Mouse (Mus musculus): Measurements from ENCODE around the gene Plxnb1. TPM values are rescaled to one million over a fixed set of nuclear protein-coding genes. Genes with fewer than 3 reads are reported as not detected.

Plxnb1 gene
- 24.9 and 36.8 TPM in 2 replicates for polyA plus RNA-seq (2016; fragmentation: Nextera tagmentation; extraction: Ambion mirVana)

GRCm38 (mm10) chr9:109095137-109095982 is at the start of gene Plxnb1:
Gene Plxnb1, plus strand, starts transcription at chr9:109095389.
- Histone ChIP-seq H3K27me3 (ENCODE audit: low read depth, poor library complexity, severe bottlenecking) (peaks cover 14% of the 10 kb centered on the region), H3K4me3 (peak within 1 kb of the TSS; percentile 85), H3K27ac (replicated peaks) (peak within 1 kb of the TSS; percentile 100), H3K36me3 (peaks cover 44% of the 10 kb centered on the region), H3K9me3 (replicated peaks) (no peaks in the 10 kb centered on the region), H3K4me1 (peaks cover 81% of the 10 kb centered on the region)
- under 1% methylated on average over 91 of the region's 102 CpGs for WGBS
- DNase-seq (ENCODE audit: low spot score): peak; percentile 88

DNA sequence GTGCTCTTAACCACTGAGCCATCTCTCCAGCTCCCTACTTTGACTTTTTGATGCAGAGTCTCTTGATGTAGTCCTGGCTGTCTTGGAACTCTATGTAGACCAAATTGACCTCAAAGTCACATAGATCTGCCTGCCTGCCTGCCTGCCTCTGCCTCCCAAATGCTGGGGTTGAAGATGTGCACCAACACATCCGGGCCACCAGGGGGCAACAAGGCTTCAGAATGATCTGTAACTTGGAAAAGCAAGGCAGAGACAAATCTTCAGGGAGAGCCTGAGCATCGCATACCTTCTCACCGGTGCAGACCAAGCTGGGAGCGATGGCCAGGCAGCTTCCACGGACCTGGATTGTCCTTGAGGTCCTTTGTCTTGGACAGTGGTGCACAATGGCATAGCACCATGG is 48.9 kb upstream of the Plxnb1 start:
- Histone ChIP-seq H3K4me3 (no peak overlapping the region), H3K27ac (replicated peaks) (no peak overlapping the region), H3K9me3 (replicated peaks) (no peaks in the 10 kb centered on the region), H3K4me1 (no peaks in the 10 kb centered on the region), H3K36me3 (no peaks in the 10 kb centered on the region), H3K27me3 (ENCODE audit: low read depth, poor library complexity, severe bottlenecking) (no peaks in the 10 kb centered on the region)
- DNase-seq (ENCODE audit: low spot score): peak; percentile 42
- 44% methylated on average over 5 of the region's 5 CpGs for WGBS

DNA sequence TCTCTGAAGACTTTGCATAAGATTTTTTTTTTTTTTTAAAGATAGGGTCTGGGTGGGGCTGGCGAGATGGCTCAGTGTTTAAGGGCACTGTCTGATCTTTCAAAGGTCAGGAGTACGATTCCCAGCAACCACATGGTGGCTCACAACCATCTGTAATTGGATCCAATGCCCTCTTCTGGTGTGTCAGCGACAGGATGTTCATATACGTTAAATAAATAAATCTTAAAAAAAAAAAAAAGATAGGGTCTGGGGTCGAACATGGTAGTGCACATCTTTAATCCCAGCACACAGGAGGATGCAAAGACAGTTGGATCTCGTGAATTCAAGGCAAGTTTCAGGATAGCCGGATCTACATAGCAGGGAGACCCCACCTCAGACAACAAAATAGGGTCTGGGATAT is 45.9 kb upstream of the Plxnb1 start:
- Histone ChIP-seq H3K27me3 (ENCODE audit: low read depth, poor library complexity, severe bottlenecking) (no peaks in the 10 kb centered on the region), H3K4me1 (peaks cover 1% of the 10 kb centered on the region), H3K4me3 (no peak overlapping the region), H3K36me3 (no peaks in the 10 kb centered on the region), H3K27ac (replicated peaks) (no peak overlapping the region), H3K9me3 (replicated peaks) (no peaks in the 10 kb centered on the region)
- 87% methylated on average over 7 of the region's 7 CpGs for WGBS
- DNase-seq (ENCODE audit: low spot score): no peak

DNA sequence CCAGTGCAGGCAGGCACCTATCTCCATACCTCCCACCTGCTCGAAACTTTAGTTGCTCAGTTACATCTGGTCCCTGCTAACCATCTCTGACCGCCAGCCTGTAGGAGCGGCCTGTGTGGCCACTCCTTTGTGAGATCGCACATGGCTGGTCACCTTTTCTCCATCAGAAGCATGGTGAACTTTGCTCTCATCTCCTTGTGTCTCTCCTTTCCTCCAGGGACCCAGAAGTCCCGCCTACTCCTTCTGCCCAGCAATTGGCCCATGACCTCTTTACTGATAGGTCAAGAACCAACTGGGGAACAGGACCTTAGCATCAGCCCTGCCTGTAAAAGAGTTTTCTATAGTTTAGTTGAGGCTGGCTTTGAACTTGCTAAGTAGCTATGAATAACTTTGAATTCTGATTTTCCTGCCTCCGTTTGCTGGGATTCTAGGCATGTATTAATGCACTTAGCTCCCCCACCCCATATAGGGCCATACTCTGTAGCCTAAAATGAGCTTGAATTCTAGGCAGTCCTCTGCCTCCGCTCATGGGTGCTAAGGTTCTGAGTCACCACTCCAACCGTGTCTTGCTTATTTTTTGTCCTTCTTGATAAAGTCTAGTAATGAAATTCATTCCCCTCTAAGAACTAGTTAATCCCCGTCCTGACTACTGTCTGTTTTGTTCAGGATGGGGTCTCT is 45.1 kb upstream of the Plxnb1 start:
- no peaks in the 10 kb centered on the region for H3K36me3 ChIP-seq
- WGBS: 90% methylated on average over 9 of the region's 9 CpGs
- H3K4me3 ChIP-seq: no peak overlapping the region
- peaks cover 9% of the 10 kb centered on the region for H3K4me1 ChIP-seq
- DNase-seq (ENCODE audit: low spot score): no peak
- H3K27me3 ChIP-seq (ENCODE audit: low read depth, poor library complexity, severe bottlenecking): no peaks in the 10 kb centered on the region
- H3K27ac ChIP-seq (replicated peaks): no peak overlapping the region
- no peaks in the 10 kb centered on the region for H3K9me3 ChIP-seq (replicated peaks)

DNA sequence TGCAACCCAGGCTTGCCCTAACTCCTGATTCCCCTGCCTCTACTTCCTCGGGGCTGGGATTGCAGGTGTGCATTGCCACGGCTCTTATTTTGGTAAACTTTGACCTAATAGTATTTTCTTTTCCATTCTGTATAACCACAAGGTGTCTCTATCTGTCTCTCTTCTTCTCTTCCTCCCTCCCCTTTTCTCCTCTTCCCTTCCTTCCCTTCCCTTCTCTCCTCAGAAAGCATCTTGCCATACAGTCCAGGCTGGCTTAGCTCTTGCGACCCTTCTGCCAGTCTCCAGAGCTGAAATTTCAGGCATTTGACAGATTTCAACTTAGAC is 44.6 kb upstream of the Plxnb1 start:
- Histone ChIP-seq H3K4me1 (peaks cover 14% of the 10 kb centered on the region), H3K36me3 (peaks cover 3% of the 10 kb centered on the region; the same call in 1 of the 2 replicates), H3K9me3 (replicated peaks) (no peaks in the 10 kb centered on the region), H3K4me3 (no peak overlapping the region), H3K27me3 (ENCODE audit: low read depth, poor library complexity, severe bottlenecking) (no peaks in the 10 kb centered on the region), H3K27ac (replicated peaks) (no peak overlapping the region)
- DNase-seq (ENCODE audit: low spot score): no peak
- 84% methylated on average over 3 of the region's 3 CpGs for WGBS

GRCm38 (mm10) chr9:109051011-109051501 is 44.1 kb upstream of the Plxnb1 start:
- H3K27me3 ChIP-seq (ENCODE audit: low read depth, poor library complexity, severe bottlenecking): no peaks in the 10 kb centered on the region
- H3K27ac ChIP-seq (replicated peaks): no peak overlapping the region
- H3K9me3 ChIP-seq (replicated peaks): no peaks in the 10 kb centered on the region
- DNase-seq (ENCODE audit: low spot score): no peak
- WGBS: 89% methylated on average over 13 of the region's 13 CpGs
- peaks cover 14% of the 10 kb centered on the region for H3K4me1 ChIP-seq
- H3K4me3 ChIP-seq: no peak overlapping the region
- H3K36me3 ChIP-seq: peaks cover 5% of the 10 kb centered on the region

GRCm38 (mm10) chr9:109051651-109052489 is 43.3 kb upstream of the Plxnb1 start:
- Histone ChIP-seq H3K4me3 (no peak overlapping the region), H3K4me1 (peaks cover 14% of the 10 kb centered on the region), H3K9me3 (replicated peaks) (no peaks in the 10 kb centered on the region), H3K27me3 (ENCODE audit: low read depth, poor library complexity, severe bottlenecking) (no peaks in the 10 kb centered on the region), H3K36me3 (peaks cover 13% of the 10 kb centered on the region), H3K27ac (replicated peaks) (no peak overlapping the region)
- 91% methylated on average over 10 of the region's 10 CpGs for WGBS
- DNase-seq (ENCODE audit: low spot score): no peak

DNA sequence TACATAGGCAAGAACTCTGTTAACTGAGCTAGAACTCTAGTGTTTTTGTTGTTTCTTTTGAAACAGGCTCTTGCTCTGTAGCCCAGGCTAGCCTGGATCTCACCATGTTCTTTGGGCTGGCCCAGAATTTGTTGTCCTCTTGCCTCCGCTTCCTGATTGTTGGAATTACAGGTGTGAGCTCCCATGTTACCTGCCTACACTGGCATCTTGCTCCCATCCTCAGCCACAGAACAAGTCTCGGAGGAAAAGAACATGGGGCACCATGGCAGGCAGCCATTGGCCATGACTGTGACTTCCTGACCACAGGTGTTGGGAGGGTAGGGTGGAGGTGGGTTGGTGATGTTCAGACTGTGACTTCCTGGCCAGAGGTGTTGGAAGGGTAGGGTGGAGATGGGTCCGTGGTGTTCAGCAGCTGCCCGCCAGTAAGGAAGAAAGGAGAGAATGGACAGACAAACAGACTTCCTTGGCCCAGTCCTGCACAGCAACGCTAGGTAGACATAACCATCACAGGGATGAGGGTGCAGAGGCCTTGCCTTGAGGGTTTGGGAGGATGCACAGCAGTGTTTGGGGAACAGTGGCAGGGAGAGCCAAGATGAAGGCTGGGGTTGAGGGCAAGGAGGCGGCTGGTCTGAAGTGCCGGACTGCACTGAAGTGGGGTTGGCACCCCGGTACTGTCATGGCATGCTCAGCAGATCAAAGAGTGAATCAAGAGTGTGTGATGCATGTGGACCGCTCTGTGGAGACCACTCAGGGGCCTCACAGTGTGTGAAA is 42.5 kb upstream of the Plxnb1 start:
- Histone ChIP-seq H3K4me1 (peaks cover 14% of the 10 kb centered on the region), H3K36me3 (peaks cover 21% of the 10 kb centered on the region), H3K27me3 (ENCODE audit: low read depth, poor library complexity, severe bottlenecking) (no peaks in the 10 kb centered on the region), H3K9me3 (replicated peaks) (no peaks in the 10 kb centered on the region), H3K27ac (replicated peaks) (no peak overlapping the region), H3K4me3 (no peak overlapping the region)
- DNase-seq (ENCODE audit: low spot score): no peak
- WGBS: 90% methylated on average over 9 of the region's 9 CpGs

DNA sequence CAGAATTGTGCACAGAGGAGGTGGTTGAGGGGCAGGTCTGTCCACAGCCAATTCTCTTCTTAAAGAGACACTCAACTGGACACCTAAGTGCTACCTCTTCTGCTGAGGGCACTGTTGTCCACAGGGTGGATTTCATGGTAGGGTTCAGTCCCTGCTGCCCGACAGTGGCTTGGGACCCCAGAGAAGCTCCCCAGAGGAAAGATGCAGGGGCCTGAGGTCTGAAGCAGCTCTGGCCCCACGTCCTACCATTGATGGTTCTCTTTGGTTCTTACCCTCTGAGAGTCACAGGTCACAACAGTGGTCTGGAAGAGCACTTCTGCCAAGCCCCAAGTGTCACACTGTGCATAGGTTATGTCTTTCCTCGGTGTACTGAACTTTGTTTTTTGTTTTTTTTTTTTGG is 41.8 kb upstream of the Plxnb1 start:
- Histone ChIP-seq H3K4me1 (peaks cover 14% of the 10 kb centered on the region), H3K9me3 (replicated peaks) (no peaks in the 10 kb centered on the region), H3K4me3 (no peak overlapping the region), H3K36me3 (peaks cover 28% of the 10 kb centered on the region), H3K27me3 (ENCODE audit: low read depth, poor library complexity, severe bottlenecking) (no peaks in the 10 kb centered on the region), H3K27ac (replicated peaks) (no peak overlapping the region)
- no peak for DNase-seq (ENCODE audit: low spot score)
- 84% methylated on average over 3 of the region's 3 CpGs for WGBS

DNA sequence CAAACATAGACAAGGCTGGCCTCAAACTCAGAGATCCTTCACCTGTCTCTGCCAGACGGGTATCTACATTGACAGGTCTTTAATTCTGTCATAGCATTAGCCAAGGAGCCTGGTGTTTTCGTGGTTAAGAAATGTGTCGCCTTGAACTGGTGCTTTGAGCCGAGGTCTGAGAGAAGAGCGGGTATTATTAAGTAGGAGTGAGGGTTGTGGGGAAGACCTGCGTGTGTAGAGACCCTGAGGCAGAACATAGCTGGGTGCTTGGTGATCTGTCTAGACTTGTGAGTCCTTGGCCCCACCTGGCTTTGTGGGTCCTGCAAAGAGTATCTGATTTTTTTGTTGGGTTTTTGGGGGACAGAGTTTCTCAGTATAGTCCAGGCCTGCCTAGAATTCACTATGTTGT is 41.3 kb upstream of the Plxnb1 start:
- Histone ChIP-seq H3K36me3 (peaks cover 33% of the 10 kb centered on the region), H3K9me3 (replicated peaks) (no peaks in the 10 kb centered on the region), H3K4me3 (no peak overlapping the region), H3K27ac (replicated peaks) (no peak overlapping the region; the same call in 1 of the 2 replicates), H3K4me1 (peaks cover 18% of the 10 kb centered on the region), H3K27me3 (ENCODE audit: low read depth, poor library complexity, severe bottlenecking) (no peaks in the 10 kb centered on the region)
- 80% methylated on average over 6 of the region's 6 CpGs for WGBS
- no peak for DNase-seq (ENCODE audit: low spot score)

- Histone ChIP-seq H3K4me3 (peak overlapping the region; percentile 37), H3K27ac (replicated peaks) (peak overlapping the region; percentile 71)
- peak; percentile 41 for DNase-seq (ENCODE audit: low spot score)
Measured at GRCm38 (mm10) chr9:109054712-109055111, 40.5 kb upstream of the Plxnb1 start.

More at GRCm38 (mm10) chr9:109054712-109055111, 40.5 kb upstream of the Plxnb1 start:
- H3K4me1 ChIP-seq: peaks cover 26% of the 10 kb centered on the region
- WGBS: 12% methylated on average over 7 of the region's 7 CpGs
- H3K9me3 ChIP-seq (replicated peaks): no peaks in the 10 kb centered on the region
- peaks cover 38% of the 10 kb centered on the region for H3K36me3 ChIP-seq
- H3K27me3 ChIP-seq (ENCODE audit: low read depth, poor library complexity, severe bottlenecking): no peaks in the 10 kb centered on the region
